In the genomic region with DNA sequence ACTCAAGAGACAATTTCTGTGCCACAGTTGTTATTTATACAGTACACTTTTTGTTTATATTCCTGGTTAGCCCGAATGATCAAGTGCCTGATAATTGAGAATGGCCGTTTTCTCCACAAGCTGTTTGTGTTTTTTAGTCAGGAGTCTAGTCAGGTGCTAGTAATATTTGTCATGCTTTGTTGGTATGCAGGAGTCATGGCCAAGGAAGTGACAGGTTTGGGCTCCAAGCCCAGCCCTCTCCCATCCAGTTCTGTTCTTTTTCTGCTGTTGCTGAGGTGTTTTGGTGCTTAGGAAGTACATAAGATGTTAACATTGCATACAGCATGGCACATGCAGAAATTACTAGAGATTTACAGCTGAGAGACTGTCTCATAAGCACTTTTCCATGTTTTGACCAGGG, we compare ENCODE assay signal across 11 mouse cellular contexts.
"Had no signal": no experiment of that assay in that cellular context is flagged by ENCODE, and none has a peak within 500 bp of the region (broad histone marks: within the 10 kb centered on the region; RNA-seq: fewer than 3 reads in every experiment).

No protein-coding gene starts in this region.

- H3K36me3 ChIP-seq: limb, embryonic 15.5 days had no signal

- H3K4me1 ChIP-seq: limb, embryonic 15.5 days had no signal

- ATAC-seq: liver, embryonic 12.5 days had no signal

- H3K27ac ChIP-seq: limb, embryonic 15.5 days; liver, embryonic 12.5 days; midbrain, embryonic 10.5 days; stomach, postnatal 0 days had no signal

- H3K27me3 ChIP-seq: limb, embryonic 15.5 days; liver, embryonic 12.5 days had no signal

- H3K9me3 ChIP-seq: limb, embryonic 15.5 days; liver, embryonic 12.5 days; midbrain, embryonic 10.5 days had no signal

- H3K9ac ChIP-seq: limb, embryonic 15.5 days; liver, embryonic 12.5 days; lung, embryonic 14.5 days had no signal

- DNase-seq: kidney, postnatal 10 days; left cerebral cortex, postnatal 4 days; lung, embryonic 14.5 days; lung, postnatal 10 days; lung, postnatal 4 days; midbrain, embryonic 14.5 days; thymus, postnatal 4 days had no signal

- H3K4me3 ChIP-seq: limb, embryonic 15.5 days; liver, embryonic 12.5 days; midbrain, embryonic 10.5 days had no signal

- H3K4me2 ChIP-seq: limb, embryonic 15.5 days; liver, embryonic 12.5 days; lung, embryonic 14.5 days had no signal
